Mouse (Mus musculus): ENCODE data around the gene Fam183b. TPM values are rescaled to one million over a fixed set of nuclear protein-coding genes. Genes with fewer than 3 reads are reported as not detected.
"Not testable (repeated sequence)": the region's sequence is repeated elsewhere in the genome, so short reads cannot be mapped to it uniquely, and the experiment has no call there.

The Fam183b gene
- polyA plus RNA-seq, 1 experiment from 2014 or later: 2.6 TPM

DNA sequence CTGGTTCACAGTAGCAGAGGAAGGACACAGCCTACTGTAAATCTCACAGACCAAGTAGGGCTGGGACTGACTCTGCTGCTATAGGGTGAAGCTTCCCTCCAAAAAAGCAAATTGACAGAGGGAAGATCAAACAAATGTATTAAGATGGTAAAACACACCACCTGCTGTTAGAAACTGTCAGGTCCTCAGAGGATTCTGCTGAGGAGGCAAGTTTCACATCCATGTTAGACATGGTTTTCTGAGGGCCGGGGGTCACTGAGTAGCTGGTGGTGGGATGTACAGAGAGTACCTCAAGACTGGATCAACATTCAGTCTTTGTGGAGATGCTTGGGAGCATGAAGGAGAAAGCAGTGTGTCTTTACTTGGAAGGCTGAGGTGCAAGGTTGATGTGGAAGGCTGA, 13.9 kb upstream of the Fam183b start:
- no peak overlapping the region for H3K9ac ChIP-seq (replicated peaks; ENCODE audit: low read length)
- H3K4me2 ChIP-seq (ENCODE audit: low read depth, low read length): no peak overlapping the region
- H3K4me3 ChIP-seq (ENCODE audit: low read depth, low read length): no peak overlapping the region
- 88% methylated on average over 1 of the region's 1 CpGs for WGBS
- DNase-seq (ENCODE audit: low spot score): no peak
- H3K27me3 ChIP-seq (ENCODE audit: control insufficient read depth, insufficient read depth, low read length): no peaks in the 10 kb centered on the region
- ATAC-seq (replicated peaks; ENCODE audit: insufficient number of reproducible peaks, low FRiP score, low TSS enrichment, low read depth): no peak
- H3K9me3 ChIP-seq (replicated peaks; ENCODE audit: control insufficient read depth, low read length): no peaks in the 10 kb centered on the region
- H3K36me3 ChIP-seq (replicated peaks; ENCODE audit: control insufficient read depth, insufficient read depth, low read depth, low read length): no peaks in the 10 kb centered on the region
- H3K4me1 ChIP-seq (ENCODE audit: control insufficient read depth, insufficient read depth, low read length): no peaks in the 10 kb centered on the region
- H3K27ac ChIP-seq (replicated peaks; ENCODE audit: low read depth, low read length): no peak overlapping the region

DNA sequence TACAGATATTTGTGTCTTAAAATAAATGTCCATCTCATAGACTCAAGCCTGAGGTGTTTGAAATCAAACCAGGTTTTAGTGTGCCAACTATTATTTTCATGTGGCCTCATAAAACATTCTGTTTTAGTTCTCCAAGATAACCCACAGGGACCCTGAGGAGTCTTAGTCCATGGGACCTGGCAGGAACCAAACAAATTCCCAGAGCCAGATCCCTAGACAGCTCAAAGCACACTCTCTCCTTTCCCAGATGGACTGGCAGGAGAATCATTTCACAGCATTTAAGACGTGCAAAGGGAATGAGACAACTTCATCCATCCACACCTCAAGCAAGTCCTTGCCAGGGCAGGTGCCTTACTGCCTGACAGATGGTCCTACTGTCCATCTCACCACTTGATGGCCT, 12.9 kb upstream of the Fam183b start, which contains the start of gene Olfr313:
TSS of gene Olfr313 (plus strand) at position 301 of the 400 bp plus-strand sequence.
- not testable (repeated sequence) for ATAC-seq (replicated peaks; ENCODE audit: insufficient number of reproducible peaks, low FRiP score, low TSS enrichment, low read depth); DNase-seq (ENCODE audit: low spot score); H3K27ac ChIP-seq (replicated peaks; ENCODE audit: low read depth, low read length); H3K9ac ChIP-seq (replicated peaks; ENCODE audit: low read length); H3K36me3 ChIP-seq (replicated peaks; ENCODE audit: control insufficient read depth, insufficient read depth, low read depth, low read length); H3K4me2 ChIP-seq (ENCODE audit: low read depth, low read length); H3K4me3 ChIP-seq (ENCODE audit: low read depth, low read length); H3K9me3 ChIP-seq (replicated peaks; ENCODE audit: control insufficient read depth, low read length); H3K27me3 ChIP-seq (ENCODE audit: control insufficient read depth, insufficient read depth, low read length); H3K4me1 ChIP-seq (ENCODE audit: control insufficient read depth, insufficient read depth, low read length)
- 52% methylated on average over 1 of the region's 1 CpGs for WGBS

DNA sequence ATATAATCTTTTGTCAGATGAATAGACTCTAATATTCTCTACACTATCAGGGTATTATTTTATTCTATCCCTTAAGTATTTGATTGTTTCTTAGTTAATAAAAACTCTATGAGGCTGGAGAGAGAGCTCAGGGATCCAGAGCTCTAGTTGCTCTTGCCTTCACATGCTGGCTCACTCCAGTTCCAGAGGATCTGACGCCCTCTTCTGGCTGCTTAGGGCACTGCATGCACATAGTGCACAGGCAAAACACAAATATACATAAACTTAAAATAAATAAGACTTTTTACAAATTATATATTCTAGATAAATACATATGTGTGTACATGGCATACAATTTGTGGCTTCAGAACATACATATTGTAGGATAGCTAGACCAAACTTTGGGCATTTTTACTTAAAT, 10.2 kb upstream of the Fam183b start:
- no peaks in the 10 kb centered on the region for H3K27me3 ChIP-seq (ENCODE audit: control insufficient read depth, insufficient read depth, low read length)
- no peak for ATAC-seq (replicated peaks; ENCODE audit: insufficient number of reproducible peaks, low FRiP score, low TSS enrichment, low read depth)
- no peaks in the 10 kb centered on the region for H3K4me1 ChIP-seq (ENCODE audit: control insufficient read depth, insufficient read depth, low read length)
- H3K27ac ChIP-seq (replicated peaks; ENCODE audit: low read depth, low read length): no peak overlapping the region
- WGBS: 0% methylated on average over 1 of the region's 1 CpGs
- H3K4me3 ChIP-seq (ENCODE audit: low read depth, low read length): no peak overlapping the region
- no peaks in the 10 kb centered on the region for H3K36me3 ChIP-seq (replicated peaks; ENCODE audit: control insufficient read depth, insufficient read depth, low read depth, low read length)
- H3K4me2 ChIP-seq (ENCODE audit: low read depth, low read length): no peak overlapping the region
- H3K9ac ChIP-seq (replicated peaks; ENCODE audit: low read length): no peak overlapping the region
- H3K9me3 ChIP-seq (replicated peaks; ENCODE audit: control insufficient read depth, low read length): no peaks in the 10 kb centered on the region
- DNase-seq (ENCODE audit: low spot score): no peak

DNA sequence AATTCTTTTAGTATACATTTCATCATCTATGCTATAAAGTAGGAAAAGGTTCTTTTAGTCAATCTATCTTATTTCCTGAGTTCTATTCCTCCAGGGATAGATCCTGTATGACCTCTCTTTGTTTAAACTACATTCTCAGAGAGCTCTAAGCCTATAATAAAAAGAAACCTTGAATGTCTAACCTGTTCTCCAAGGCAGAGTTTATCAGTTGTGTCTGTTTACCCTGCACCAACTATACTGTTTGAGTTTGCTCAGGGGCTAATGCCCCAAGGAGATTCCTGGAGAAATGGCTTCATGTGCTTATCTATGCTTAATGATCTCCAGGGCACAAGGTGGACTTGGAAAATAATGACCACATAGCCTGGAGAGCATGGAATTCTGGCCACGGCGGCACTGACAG, 2.6 kb upstream of the Fam183b start:
- 83% methylated on average over 2 of the region's 2 CpGs for WGBS
- DNase-seq (ENCODE audit: low spot score) (no peak), ATAC-seq (replicated peaks; ENCODE audit: insufficient number of reproducible peaks, low FRiP score, low TSS enrichment, low read depth) (no peak)
- H3K27ac ChIP-seq (replicated peaks; ENCODE audit: low read depth, low read length): no peak overlapping the region
- H3K4me3 ChIP-seq (ENCODE audit: low read depth, low read length): no peak overlapping the region
- H3K4me2 ChIP-seq (ENCODE audit: low read depth, low read length): no peak overlapping the region
- no peaks in the 10 kb centered on the region for H3K36me3 ChIP-seq (replicated peaks; ENCODE audit: control insufficient read depth, insufficient read depth, low read depth, low read length)
- H3K9me3 ChIP-seq (replicated peaks; ENCODE audit: control insufficient read depth, low read length): no peaks in the 10 kb centered on the region
- H3K4me1 ChIP-seq (ENCODE audit: control insufficient read depth, insufficient read depth, low read length): no peaks in the 10 kb centered on the region
- no peaks in the 10 kb centered on the region for H3K27me3 ChIP-seq (ENCODE audit: control insufficient read depth, insufficient read depth, low read length)
- H3K9ac ChIP-seq (replicated peaks; ENCODE audit: low read length): no peak overlapping the region

DNA sequence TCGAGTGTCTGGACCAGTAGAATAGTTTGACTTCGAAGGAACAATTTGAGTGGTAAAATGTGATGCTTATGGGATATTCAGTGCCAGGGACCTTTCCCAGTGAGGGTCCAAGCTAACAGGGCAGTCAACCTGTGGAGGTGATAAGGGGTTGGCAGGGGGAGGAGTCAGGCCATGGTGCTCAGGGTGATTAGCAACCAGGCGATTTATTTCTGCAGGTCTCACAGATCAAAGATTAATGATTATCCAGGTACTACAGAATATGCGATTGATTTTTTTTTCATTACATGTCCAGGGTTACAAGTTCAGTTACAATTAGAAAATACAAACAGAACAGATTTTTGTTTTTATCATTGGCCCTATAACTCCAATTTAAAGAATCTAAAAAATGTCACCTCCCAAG, 2.1 kb upstream of the Fam183b start:
- no peaks in the 10 kb centered on the region for H3K9me3 ChIP-seq (replicated peaks; ENCODE audit: control insufficient read depth, low read length)
- ATAC-seq (replicated peaks; ENCODE audit: insufficient number of reproducible peaks, low FRiP score, low TSS enrichment, low read depth) (no peak), DNase-seq (ENCODE audit: low spot score) (no peak)
- WGBS: 76% methylated on average over 4 of the region's 4 CpGs
- H3K9ac ChIP-seq (replicated peaks; ENCODE audit: low read length): no peak overlapping the region
- no peaks in the 10 kb centered on the region for H3K27me3 ChIP-seq (ENCODE audit: control insufficient read depth, insufficient read depth, low read length)
- no peaks in the 10 kb centered on the region for H3K4me1 ChIP-seq (ENCODE audit: control insufficient read depth, insufficient read depth, low read length)
- H3K27ac ChIP-seq (replicated peaks; ENCODE audit: low read depth, low read length): no peak overlapping the region
- H3K4me2 ChIP-seq (ENCODE audit: low read depth, low read length): no peak overlapping the region
- H3K4me3 ChIP-seq (ENCODE audit: low read depth, low read length): no peak overlapping the region
- H3K36me3 ChIP-seq (replicated peaks; ENCODE audit: control insufficient read depth, insufficient read depth, low read depth, low read length): no peaks in the 10 kb centered on the region

DNA sequence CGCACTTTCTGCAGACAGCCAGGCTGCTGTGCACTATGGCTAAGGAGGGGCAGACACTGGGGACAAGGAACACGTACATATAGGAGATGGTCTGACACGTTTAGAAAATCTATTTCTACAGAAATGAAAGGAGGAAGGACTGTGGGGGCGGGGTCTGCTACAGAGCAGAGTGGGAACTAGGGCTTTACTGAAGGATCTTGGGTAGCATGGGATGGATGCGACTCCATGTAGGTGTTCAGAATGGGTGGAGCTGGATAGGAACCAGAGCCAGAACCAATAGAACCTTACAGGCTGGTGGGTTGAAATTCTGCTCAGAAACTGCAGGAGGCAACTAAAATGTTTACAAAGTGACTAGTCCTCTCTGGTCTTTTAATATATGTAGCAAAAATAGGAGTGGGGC, 2.0 kb downstream of the Fam183b start:
- H3K4me1 ChIP-seq (ENCODE audit: control insufficient read depth, insufficient read depth, low read length): no peaks in the 10 kb centered on the region
- no peaks in the 10 kb centered on the region for H3K36me3 ChIP-seq (replicated peaks; ENCODE audit: control insufficient read depth, insufficient read depth, low read depth, low read length)
- H3K9me3 ChIP-seq (replicated peaks; ENCODE audit: control insufficient read depth, low read length): no peaks in the 10 kb centered on the region
- H3K4me2 ChIP-seq (ENCODE audit: low read depth, low read length): no peak overlapping the region
- ATAC-seq (replicated peaks; ENCODE audit: insufficient number of reproducible peaks, low FRiP score, low TSS enrichment, low read depth) (no peak), DNase-seq (ENCODE audit: low spot score) (no peak)
- no peak overlapping the region for H3K9ac ChIP-seq (replicated peaks; ENCODE audit: low read length)
- 78% methylated on average over 5 of the region's 5 CpGs for WGBS
- no peak overlapping the region for H3K4me3 ChIP-seq (ENCODE audit: low read depth, low read length)
- no peaks in the 10 kb centered on the region for H3K27me3 ChIP-seq (ENCODE audit: control insufficient read depth, insufficient read depth, low read length)
- no peak overlapping the region for H3K27ac ChIP-seq (replicated peaks; ENCODE audit: low read depth, low read length)

DNA sequence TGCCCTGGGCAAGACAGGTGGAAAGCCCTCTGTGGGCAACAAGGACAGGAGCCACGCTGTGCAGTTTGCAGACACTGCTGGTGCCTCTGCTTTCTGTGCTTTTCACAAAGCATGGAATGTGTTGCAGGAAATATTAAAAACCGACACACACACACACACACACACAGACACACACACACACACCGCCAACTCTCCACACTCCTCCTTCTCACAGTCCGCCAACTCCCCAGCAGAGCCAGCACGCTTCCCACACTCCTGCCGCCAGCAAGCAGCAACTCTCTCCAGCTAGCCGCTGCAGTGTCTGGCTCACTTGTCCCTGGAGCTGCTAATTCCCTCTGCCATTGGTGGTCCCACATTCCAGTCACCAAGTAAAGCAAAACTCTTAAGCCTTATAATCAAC, 4.9 kb downstream of the Fam183b start:
- H3K27ac ChIP-seq (replicated peaks; ENCODE audit: low read depth, low read length): no peak overlapping the region
- ATAC-seq (replicated peaks; ENCODE audit: insufficient number of reproducible peaks, low FRiP score, low TSS enrichment, low read depth) (no peak), DNase-seq (ENCODE audit: low spot score) (no peak)
- no peak overlapping the region for H3K4me2 ChIP-seq (ENCODE audit: low read depth, low read length)
- H3K36me3 ChIP-seq (replicated peaks; ENCODE audit: control insufficient read depth, insufficient read depth, low read depth, low read length): no peaks in the 10 kb centered on the region
- H3K4me3 ChIP-seq (ENCODE audit: low read depth, low read length): no peak overlapping the region
- no peaks in the 10 kb centered on the region for H3K9me3 ChIP-seq (replicated peaks; ENCODE audit: control insufficient read depth, low read length)
- WGBS: 84% methylated on average over 7 of the region's 7 CpGs
- H3K9ac ChIP-seq (replicated peaks; ENCODE audit: low read length): no peak overlapping the region
- no peaks in the 10 kb centered on the region for H3K4me1 ChIP-seq (ENCODE audit: control insufficient read depth, insufficient read depth, low read length)
- H3K27me3 ChIP-seq (ENCODE audit: control insufficient read depth, insufficient read depth, low read length): no peaks in the 10 kb centered on the region

DNA sequence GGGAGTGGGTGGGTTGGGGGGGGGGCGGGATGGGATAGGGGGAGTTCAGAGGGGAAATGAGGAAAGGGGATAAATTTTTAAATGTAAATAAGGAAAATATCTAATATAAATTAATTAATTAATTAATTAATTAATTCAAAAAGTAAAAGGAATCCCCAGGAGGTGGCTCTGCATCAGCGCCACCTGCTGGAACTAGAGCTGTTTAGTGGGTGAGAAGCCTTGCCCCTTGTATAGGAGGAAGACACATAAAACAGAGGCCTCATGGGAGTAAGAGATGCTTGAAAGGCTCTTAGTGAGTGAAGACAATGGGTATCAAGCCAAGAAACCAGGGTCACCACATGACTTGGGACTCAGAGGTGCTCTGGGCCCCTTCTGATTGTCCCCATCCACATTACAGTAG, 5.9 kb downstream of the Fam183b start:
- DNase-seq (ENCODE audit: low spot score): no peak
- Histone ChIP-seq H3K9ac (replicated peaks; ENCODE audit: low read length) (no peak overlapping the region), H3K9me3 (replicated peaks; ENCODE audit: control insufficient read depth, low read length) (no peaks in the 10 kb centered on the region), H3K4me1 (ENCODE audit: control insufficient read depth, insufficient read depth, low read length) (no peaks in the 10 kb centered on the region), H3K4me2 (ENCODE audit: low read depth, low read length) (no peak overlapping the region), H3K4me3 (ENCODE audit: low read depth, low read length) (no peak overlapping the region), H3K36me3 (replicated peaks; ENCODE audit: control insufficient read depth, insufficient read depth, low read depth, low read length) (no peaks in the 10 kb centered on the region), H3K27ac (replicated peaks; ENCODE audit: low read depth, low read length) (no peak overlapping the region), H3K27me3 (ENCODE audit: control insufficient read depth, insufficient read depth, low read length) (no peaks in the 10 kb centered on the region)
- WGBS: 87% methylated on average over 2 of the region's 2 CpGs
- ATAC-seq (replicated peaks; ENCODE audit: insufficient number of reproducible peaks, low FRiP score, low TSS enrichment, low read depth): no peak

Measured in embryonic facial prominence, embryonic 11.5 days (tissue).